Mouse (Mus musculus) hindbrain, embryonic 16.5 days (tissue): Measurements from ENCODE around the gene Eml6. TPM values are rescaled to one million over a fixed set of nuclear protein-coding genes. Genes with fewer than 3 reads are reported as not detected.
"Not testable (repeated sequence)": the region's sequence is repeated elsewhere in the genome, so short reads cannot be mapped to it uniquely, and the experiment has no call there.

Source experiments
- ATAC-seq: fragments of 200-750 bp; cut with Nextera tagmentation; 2 replicates; pipeline ENCODE4 v1.8.0; 2017; ENCODE audit warnings: moderate TSS enrichment, moderate library complexity
- H3K27ac ChIP-seq: fragments of 300-500 bp; sonication (generic); 2 replicates; pipeline ENCODE4 v1.5.1; 2014; ENCODE audit warnings: low read depth, mild to moderate bottlenecking, control low read depth, low read length, moderate library complexity
- H3K27me3 ChIP-seq: fragments of 300-500 bp; sonication (generic); replicated peaks from 2 replicates; pipeline ENCODE4 v1.6.1; 2014; ENCODE audit warnings: low read length; ENCODE audit not compliant: control insufficient read depth, insufficient read depth
- H3K36me3 ChIP-seq: fragments of 300-500 bp; sonication (generic); 2 replicates; pipeline ENCODE4 v1.6.1; 2014; ENCODE audit warnings: mild to moderate bottlenecking, low read length, moderate library complexity, mixed read lengths; ENCODE audit not compliant: control insufficient read depth, insufficient read depth
- H3K4me1 ChIP-seq: fragments of 300-500 bp; sonication (generic); 2 replicates; pipeline ENCODE4 v1.6.1; 2014; ENCODE audit warnings: low read depth, low read length; ENCODE audit not compliant: control insufficient read depth, insufficient read depth
- H3K4me2 ChIP-seq: fragments of 300-500 bp; sonication (generic); 2 replicates; pipeline ENCODE4 v1.6.1; 2014; ENCODE audit warnings: mild to moderate bottlenecking, low read length, control low read depth, moderate library complexity
- H3K4me3 ChIP-seq: fragments of 300-500 bp; sonication (generic); 2 replicates; pipeline ENCODE4 v1.5.1; 2014; ENCODE audit warnings: mild to moderate bottlenecking, low read length, control low read depth, moderate library complexity
- H3K9ac ChIP-seq: fragments of 300-500 bp; sonication (generic); 2 replicates; pipeline ENCODE4 v1.6.1; 2014; ENCODE audit warnings: low read depth, mild to moderate bottlenecking, control low read depth, low read length, moderate library complexity
- H3K9me3 ChIP-seq: fragments of 300-500 bp; sonication (generic); 2 replicates; pipeline ENCODE4 v1.6.1; 2014; ENCODE audit warnings: mild to moderate bottlenecking, low read length, moderate library complexity; ENCODE audit not compliant: control insufficient read depth
- WGBS: fragments of 180-500 bp; shearing (Covaris S2); extraction: QIAGEN DNeasy Blood & Tissue Kit; methylation state at CpG from one replicate; pipeline ENCODE4 v1.1.7; 2014; 5-methylcytosine and 5-hydroxymethylcytosine counted together
- polyA plus RNA-seq: library from polyadenylated mRNA; unstranded; fragments of >200 nt; fragmentation: Nextera tagmentation; extraction: Ambion mirVana; gene quantifications from 2 replicates; pipeline ENCODE4 v1.2.1, GENCODE M21; 2015

Gene Eml6
- polyA plus RNA-seq, 1 experiment from 2014 or later = 6.5 TPM

DNA sequence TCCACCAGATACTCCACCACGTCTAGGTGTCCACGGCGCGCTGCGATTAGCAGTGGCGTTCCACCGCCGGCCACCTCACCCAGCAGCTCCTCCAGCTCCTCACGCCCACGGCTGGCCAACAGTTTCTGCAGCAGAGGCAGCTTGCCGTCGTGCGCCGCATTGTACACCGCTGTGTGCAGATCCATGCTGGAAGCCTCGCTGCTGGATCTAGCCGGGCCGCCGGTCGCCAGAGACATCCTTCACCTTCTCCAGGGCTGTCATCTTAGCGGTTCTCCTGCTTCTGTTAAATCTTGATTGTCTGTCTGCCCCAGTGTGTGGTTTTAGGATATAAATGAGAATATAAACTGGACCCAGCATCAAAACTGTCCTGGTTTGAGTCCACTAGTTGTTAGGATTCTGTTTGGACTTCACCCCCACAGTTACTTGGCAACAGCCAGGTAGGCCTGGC lies 200.5 kb downstream of the Eml6 start, which contains the start of gene 4931440F15Rik:
4931440F15Rik (minus strand) TSS at position 398 of the 448 bp plus-strand sequence.
- ATAC-seq = peak; percentile 54; the same call in 1 of the 2 replicates
- not testable (repeated sequence) for H3K4me1 ChIP-seq, H3K9ac ChIP-seq, H3K27me3 ChIP-seq, H3K27ac ChIP-seq, H3K36me3 ChIP-seq, H3K4me3 ChIP-seq, H3K9me3 ChIP-seq
- H3K4me2 ChIP-seq = peak within 1 kb of the TSS; percentile 27
- 42% methylated on average over 21 of the region's 21 CpGs for WGBS

GRCm38 (mm10) chr11:29824474-29825270 lies 201.2 kb downstream of the Eml6 start:
- H3K36me3 ChIP-seq, H3K9ac ChIP-seq, H3K27ac ChIP-seq, H3K4me3 ChIP-seq, H3K9me3 ChIP-seq, H3K27me3 ChIP-seq, H3K4me1 ChIP-seq: not testable (repeated sequence)
- peak overlapping the region; percentile 27 for H3K4me2 ChIP-seq
- 24% methylated on average over 42 of the region's 62 CpGs for WGBS
- ATAC-seq = peak; percentile 44; the same call in 1 of the 2 replicates

DNA sequence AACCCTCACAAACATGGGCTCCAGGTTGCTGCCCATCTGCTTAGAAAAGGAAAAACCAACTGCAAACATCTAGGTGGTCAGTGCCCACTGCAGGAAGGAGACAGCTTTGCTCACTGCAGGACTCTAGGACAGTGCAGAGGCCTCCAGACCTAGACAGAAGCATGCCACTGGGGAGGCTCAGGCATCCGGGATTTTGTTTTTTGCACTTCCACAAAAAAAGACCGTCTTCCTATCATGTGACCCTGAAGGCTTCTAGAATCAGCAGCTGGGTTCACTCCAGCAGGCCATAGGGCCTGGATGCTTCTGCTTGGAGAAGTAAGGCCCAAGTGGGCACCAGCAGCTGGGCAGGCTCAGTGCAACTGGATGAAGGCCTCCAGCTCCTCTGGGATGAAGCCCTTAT lies 202.7 kb downstream of the Eml6 start:
- no peak overlapping the region for H3K4me2 ChIP-seq
- H3K9me3 ChIP-seq = no peaks in the 10 kb centered on the region
- no peaks in the 10 kb centered on the region; the same call in 1 of the 2 replicates for H3K27me3 ChIP-seq
- H3K27ac ChIP-seq = no peak overlapping the region
- no peak for ATAC-seq
- no peaks in the 10 kb centered on the region for H3K36me3 ChIP-seq
- H3K9ac ChIP-seq = no peak overlapping the region
- no peaks in the 10 kb centered on the region for H3K4me1 ChIP-seq
- WGBS = 88% methylated on average over 2 of the region's 2 CpGs
- H3K4me3 ChIP-seq = no peak overlapping the region

- H3K36me3 ChIP-seq = no peaks in the 10 kb centered on the region
- H3K4me1 ChIP-seq = no peaks in the 10 kb centered on the region
- no peak for ATAC-seq
- no peak overlapping the region for H3K4me2 ChIP-seq
- no peaks in the 10 kb centered on the region for H3K27me3 ChIP-seq
- H3K27ac ChIP-seq = no peak overlapping the region
- H3K9me3 ChIP-seq = no peaks in the 10 kb centered on the region
- no peak overlapping the region for H3K9ac ChIP-seq
- H3K4me3 ChIP-seq = no peak overlapping the region
Measured at GRCm38 (mm10) chr11:29815670-29816069, 210.2 kb downstream of the Eml6 start.

DNA sequence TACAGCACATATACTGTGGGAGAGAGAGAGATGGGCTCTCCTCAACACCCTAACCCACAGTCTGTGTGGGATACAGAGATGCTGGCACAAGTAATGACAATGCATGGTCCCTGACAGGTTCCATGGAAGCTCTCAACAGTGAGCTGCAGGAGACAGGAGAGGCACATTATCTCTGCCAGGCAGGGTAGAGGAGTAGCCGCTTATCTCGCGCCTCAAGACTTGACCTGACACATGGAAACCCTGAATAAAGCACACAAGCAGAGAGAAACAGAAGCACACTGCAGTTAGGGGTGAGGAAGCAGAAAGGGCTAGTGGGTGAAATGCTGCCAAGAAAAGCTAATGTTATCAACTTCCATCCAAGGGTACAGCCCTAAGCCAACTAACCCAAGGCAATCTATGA lies 210.6 kb downstream of the Eml6 start:
- Histone ChIP-seq H3K4me2 (no peak overlapping the region), H3K36me3 (no peaks in the 10 kb centered on the region), H3K27me3 (no peaks in the 10 kb centered on the region), H3K4me3 (no peak overlapping the region), H3K4me1 (no peaks in the 10 kb centered on the region), H3K9me3 (no peaks in the 10 kb centered on the region), H3K27ac (no peak overlapping the region), H3K9ac (no peak overlapping the region)
- ATAC-seq = no peak
- 91% methylated on average over 3 of the region's 3 CpGs for WGBS

DNA sequence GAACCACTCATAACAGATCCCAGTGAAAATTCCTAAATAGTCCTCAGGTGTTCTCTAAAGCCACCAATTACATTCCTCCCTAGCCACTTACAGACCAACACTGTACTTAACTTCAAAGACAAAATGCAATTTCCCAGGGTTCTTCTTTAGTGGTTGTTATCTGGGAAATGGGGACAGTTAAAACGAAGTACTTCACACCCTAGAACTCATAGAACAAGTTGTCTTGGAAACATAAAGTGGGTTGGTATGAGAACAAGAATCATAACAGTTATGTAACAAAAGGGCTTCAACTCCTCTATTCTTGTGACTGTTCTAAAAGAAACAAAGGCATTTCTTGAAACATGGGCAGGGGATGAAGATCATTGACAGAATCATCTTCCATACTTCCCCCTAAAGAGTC lies 212.6 kb downstream of the Eml6 start:
- no peak overlapping the region for H3K4me3 ChIP-seq
- H3K27ac ChIP-seq = no peak overlapping the region
- H3K4me2 ChIP-seq = no peak overlapping the region
- WGBS = 89% methylated on average over 1 of the region's 1 CpGs
- ATAC-seq = no peak
- H3K36me3 ChIP-seq = no peaks in the 10 kb centered on the region
- H3K9me3 ChIP-seq = no peaks in the 10 kb centered on the region
- no peaks in the 10 kb centered on the region for H3K27me3 ChIP-seq
- H3K9ac ChIP-seq = no peak overlapping the region
- no peaks in the 10 kb centered on the region for H3K4me1 ChIP-seq

DNA sequence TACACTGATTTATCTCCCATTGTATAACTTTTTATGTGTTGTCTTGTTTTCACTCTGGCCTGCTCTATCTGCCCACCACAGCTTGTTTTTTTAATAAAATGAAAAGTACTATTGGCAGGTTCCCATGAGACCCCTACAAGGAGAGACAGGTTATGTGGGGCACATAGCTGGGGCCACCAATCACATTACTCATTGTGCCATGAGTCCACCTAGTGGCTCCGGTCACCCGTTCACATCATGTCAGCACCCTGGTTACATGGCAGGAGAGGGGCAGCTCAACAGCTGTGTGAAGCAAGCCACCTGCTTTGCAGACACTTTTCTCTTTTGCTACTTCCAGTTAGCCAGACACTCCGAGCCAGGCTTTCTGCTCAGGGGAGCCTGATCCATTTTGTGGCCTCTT lies 213.4 kb downstream of the Eml6 start:
- H3K27me3 ChIP-seq = no peaks in the 10 kb centered on the region
- ATAC-seq = no peak
- WGBS = 71% methylated on average over 3 of the region's 3 CpGs

GRCm38 (mm10) chr11:29810324-29810723 lies 215.5 kb downstream of the Eml6 start:
- H3K4me2 ChIP-seq = no peak overlapping the region
- H3K4me3 ChIP-seq = no peak overlapping the region
- no peaks in the 10 kb centered on the region for H3K4me1 ChIP-seq
- no peaks in the 10 kb centered on the region for H3K27me3 ChIP-seq
- no peaks in the 10 kb centered on the region for H3K9me3 ChIP-seq
- H3K36me3 ChIP-seq = no peaks in the 10 kb centered on the region
- no peak overlapping the region for H3K27ac ChIP-seq
- no peak for ATAC-seq
- WGBS = 77% methylated on average over 3 of the region's 3 CpGs
- H3K9ac ChIP-seq = no peak overlapping the region

More for the DNA sequence above, 213.4 kb downstream of the Eml6 start:
- no peak overlapping the region for H3K27ac ChIP-seq
- H3K9ac ChIP-seq = no peak overlapping the region
- no peak overlapping the region for H3K4me3 ChIP-seq
- no peak overlapping the region for H3K4me2 ChIP-seq
- H3K4me1 ChIP-seq = no peaks in the 10 kb centered on the region
- H3K36me3 ChIP-seq = no peaks in the 10 kb centered on the region
- no peaks in the 10 kb centered on the region for H3K9me3 ChIP-seq

- Histone ChIP-seq H3K9me3 (no peaks in the 10 kb centered on the region), H3K36me3 (no peaks in the 10 kb centered on the region), H3K27ac (no peak overlapping the region), H3K4me1 (no peaks in the 10 kb centered on the region), H3K4me3 (no peak overlapping the region), H3K27me3 (no peaks in the 10 kb centered on the region), H3K9ac (no peak overlapping the region), H3K4me2 (no peak overlapping the region)
- no peak for ATAC-seq
- WGBS = 89% methylated on average over 7 of the region's 7 CpGs
Measured at GRCm38 (mm10) chr11:29808981-29809589, 216.7 kb downstream of the Eml6 start.
